Mouse (Mus musculus): Measurements from ENCODE around the gene Nell1.

- TF ChIP-seq CTCF (IDR thresholded peaks at IDR 0.05; ENCODE audit: low read depth, low read length) (no peak), POLR2A (IDR thresholded peaks at IDR 0.05; ENCODE audit: extremely low read depth, insufficient read depth, low read length) (no peak)
Observed at GRCm38 (mm10) chr7:50005268-50005667, 30.6 kb downstream of the Nell1 start.

Measured in liver, adult 2 months (tissue).